In genomic region chr7:130935793-130936471, GRCm38 (mm10) we compare ENCODE assay signal across 7 mouse cellular contexts. TPM values are rescaled to one million over a fixed set of nuclear protein-coding genes. Genes with fewer than 3 reads are reported as not detected.
A peak's percentile ranks its signal among the peaks of the same experiment; 100 is the strongest.
DNase-seq lines count a peak whose midpoint lies in the region; ATAC-seq and TF ChIP-seq lines count a peak whose summit lies in the region.

TSS of gene Htra1 (plus strand) at chr7:130936111.

- TF ChIP-seq EP300 in heart, adult 2 months (IDR thresholded peaks at IDR 0.05; ENCODE audit: insufficient read depth, low read depth, low read length), result no peak

- no peak for TF ChIP-seq CTCF in heart, adult 2 months (IDR thresholded peaks at IDR 0.05)
- no peak for TF ChIP-seq CTCF in kidney, adult 2 months (conservative IDR thresholded peaks at IDR 0.05; ENCODE audit: insufficient read depth, insufficient read length, low read depth, low read length)
- TF ChIP-seq CTCF in small intestine, adult 2 months (IDR thresholded peaks at IDR 0.05; ENCODE audit: extremely low read depth, insufficient read length, insufficient replicate concordance, low read depth, low read length), result no peak

- H3K4me1 ChIP-seq in embryonic facial prominence, embryonic 12.5 days, result peaks cover 10% of the 10 kb centered on the region
- H3K4me1 ChIP-seq in heart, adult 2 months (ENCODE audit: control insufficient read depth, insufficient read depth, low read length), result peaks cover 3% of the 10 kb centered on the region
- H3K4me1 ChIP-seq in kidney, adult 2 months (ENCODE audit: control insufficient read depth, insufficient read depth, low read length), result peaks cover 13% of the 10 kb centered on the region; the same call in 1 of the 2 replicates
- H3K4me1 ChIP-seq in limb, embryonic 11.5 days (ENCODE audit: control insufficient read depth, insufficient read depth, low read length), result peaks cover 6% of the 10 kb centered on the region; the same call in 1 of the 2 replicates
- peaks cover 7% of the 10 kb centered on the region; the same call in 1 of the 2 replicates for H3K4me1 ChIP-seq in midbrain, embryonic 11.5 days (ENCODE audit: control insufficient read depth, insufficient read depth, low read length)
- no peaks in the 10 kb centered on the region for H3K4me1 ChIP-seq in small intestine, adult 2 months (ENCODE audit: control insufficient read depth, insufficient read depth, insufficient read length, low read length)

- peaks cover 72% of the 10 kb centered on the region for H3K27me3 ChIP-seq in embryonic facial prominence, embryonic 12.5 days
- no peaks in the 10 kb centered on the region for H3K27me3 ChIP-seq in heart, adult 2 months (ENCODE audit: control insufficient read depth, insufficient read depth, low read length)
- H3K27me3 ChIP-seq in kidney, adult 2 months (replicated peaks; ENCODE audit: control insufficient read depth, insufficient read depth, low read length), result no peaks in the 10 kb centered on the region
- peaks cover 50% of the 10 kb centered on the region for H3K27me3 ChIP-seq in limb, embryonic 11.5 days (ENCODE audit: control insufficient read depth, insufficient read depth, low read length)
- peaks cover 50% of the 10 kb centered on the region for H3K27me3 ChIP-seq in midbrain, embryonic 11.5 days (ENCODE audit: control insufficient read depth, insufficient read depth, low read length)
- H3K27me3 ChIP-seq in small intestine, adult 2 months (ENCODE audit: control insufficient read depth, insufficient read depth, low read length), result peaks cover 28% of the 10 kb centered on the region

- WGBS in embryonic facial prominence, embryonic 12.5 days, result under 1% methylated on average over 68 of the region's 70 CpGs
- WGBS in heart, adult 2 months, result under 1% methylated on average over 70 of the region's 70 CpGs
- WGBS in kidney, adult 2 months, result under 1% methylated on average over 70 of the region's 70 CpGs
- under 1% methylated on average over 68 of the region's 70 CpGs for whole genome bisulfite sequencing in limb, embryonic 11.5 days
- under 1% methylated on average over 70 of the region's 70 CpGs for WGBS in midbrain, embryonic 11.5 days
- WGBS in small intestine, adult 2 months, result under 1% methylated on average over 70 of the region's 70 CpGs

- no peaks in the 10 kb centered on the region for H3K9me3 ChIP-seq in embryonic facial prominence, embryonic 12.5 days
- no peaks in the 10 kb centered on the region; the same call in 1 of the 2 replicates for H3K9me3 ChIP-seq in limb, embryonic 11.5 days (ENCODE audit: control insufficient read depth, low read length)
- H3K9me3 ChIP-seq in midbrain, embryonic 11.5 days (ENCODE audit: control insufficient read depth, low read length), result no peaks in the 10 kb centered on the region

- peak; percentile 76 for ATAC-seq in embryonic facial prominence, embryonic 12.5 days (ENCODE audit: insufficient number of reproducible peaks, insufficient read depth, low FRiP score, low TSS enrichment)
- ATAC-seq in limb, embryonic 11.5 days (ENCODE audit: insufficient number of reproducible peaks, low FRiP score, low TSS enrichment, low read depth), result peak; percentile 67
- peak; percentile 88 for ATAC-seq in midbrain, embryonic 11.5 days (ENCODE audit: low FRiP score)

- no peaks in the 10 kb centered on the region for H3K79me2 ChIP-seq in heart, adult 2 months (replicated peaks; ENCODE audit: control insufficient read depth, insufficient read depth, low read length)

- H3K4me3 ChIP-seq in embryonic facial prominence, embryonic 12.5 days, result peak within 1 kb of the TSS; percentile 54
- H3K4me3 ChIP-seq in heart, adult 2 months, result peak within 1 kb of the TSS; percentile 64
- H3K4me3 ChIP-seq in kidney, adult 2 months (ENCODE audit: insufficient read depth, low read depth, low read length), result peak within 1 kb of the TSS; percentile 78
- H3K4me3 ChIP-seq in limb, embryonic 11.5 days (ENCODE audit: low read depth, low read length), result peak within 1 kb of the TSS; percentile 47
- H3K4me3 ChIP-seq in midbrain, embryonic 11.5 days (ENCODE audit: low read depth, low read length), result peak within 1 kb of the TSS; percentile 45
- H3K4me3 ChIP-seq in small intestine, adult 2 months (ENCODE audit: low read depth, low read length), result peak within 1 kb of the TSS; percentile 54

- peak within 1 kb of the TSS; percentile 79 for H3K4me2 ChIP-seq in embryonic facial prominence, embryonic 12.5 days (replicated peaks)
- peak within 1 kb of the TSS; percentile 70 for H3K4me2 ChIP-seq in limb, embryonic 11.5 days (ENCODE audit: low read depth, severe bottlenecking)
- H3K4me2 ChIP-seq in midbrain, embryonic 11.5 days, result peak within 1 kb of the TSS; percentile 54

- H3K27ac ChIP-seq in embryonic facial prominence, embryonic 12.5 days, result no peak within 1 kb of the TSS
- H3K27ac ChIP-seq in heart, adult 2 months, result peak within 1 kb of the TSS; percentile 85
- H3K27ac ChIP-seq in kidney, adult 2 months (ENCODE audit: insufficient read depth, low read depth, low read length), result peak within 1 kb of the TSS; percentile 58
- no peak within 1 kb of the TSS for H3K27ac ChIP-seq in limb, embryonic 11.5 days (replicated peaks; ENCODE audit: low read depth, low read length)
- no peak within 1 kb of the TSS for H3K27ac ChIP-seq in midbrain, embryonic 11.5 days (ENCODE audit: low read depth, low read length)
- no peak within 1 kb of the TSS for H3K27ac ChIP-seq in small intestine, adult 2 months (ENCODE audit: insufficient read depth, low read depth, low read length)

- DNase-seq in adrenal gland, postnatal 25 days, result peak; percentile 89
- peak; percentile 89 to 90 for DNase-seq in heart, adult 2 months
- DNase-seq in kidney, adult 2 months, result peak; percentile 88
- peak; percentile 70 for DNase-seq in limb, embryonic 11.5 days (ENCODE audit: low spot score)
- DNase-seq in midbrain, embryonic 11.5 days (ENCODE audit: low spot score, missing footprints), result peak; percentile 94

- H3K9ac ChIP-seq in embryonic facial prominence, embryonic 12.5 days, result peak within 1 kb of the TSS; percentile 50; the same call in 1 of the 2 replicates
- H3K9ac ChIP-seq in heart, adult 2 months (ENCODE audit: low read depth, low read length), result peak within 1 kb of the TSS; percentile 93
- H3K9ac ChIP-seq in limb, embryonic 11.5 days (ENCODE audit: low read length), result peak within 1 kb of the TSS; percentile 45
- H3K9ac ChIP-seq in midbrain, embryonic 11.5 days (ENCODE audit: low read length), result no peak within 1 kb of the TSS

- TF ChIP-seq POLR2A in heart, adult 2 months (IDR thresholded peaks at IDR 0.05; ENCODE audit: insufficient read depth, low read depth, low read length), result peak; percentile 77; the same call in 1 of the 2 replicates
- TF ChIP-seq POLR2A in kidney, adult 2 months (IDR thresholded peaks at IDR 0.05; ENCODE audit: low read depth, low read length), result peak; percentile 46
- no peak for TF ChIP-seq POLR2A in small intestine, adult 2 months (IDR thresholded peaks at IDR 0.05; ENCODE audit: low read depth, low read length)

- H3K36me3 ChIP-seq in embryonic facial prominence, embryonic 12.5 days, result no peaks in the 10 kb centered on the region
- H3K36me3 ChIP-seq in heart, adult 2 months (ENCODE audit: control insufficient read depth, insufficient read depth, low read length), result no peaks in the 10 kb centered on the region
- H3K36me3 ChIP-seq in kidney, adult 2 months (ENCODE audit: control insufficient read depth, insufficient read depth, low read length), result no peaks in the 10 kb centered on the region
- no peaks in the 10 kb centered on the region for H3K36me3 ChIP-seq in limb, embryonic 11.5 days (ENCODE audit: control insufficient read depth, insufficient read depth, low read length)
- H3K36me3 ChIP-seq in midbrain, embryonic 11.5 days (ENCODE audit: control insufficient read depth, insufficient read depth, low read length), result no peaks in the 10 kb centered on the region
- H3K36me3 ChIP-seq in small intestine, adult 2 months (ENCODE audit: control insufficient read depth, insufficient read depth, low read length), result no peaks in the 10 kb centered on the region

- intact Hi-C loops in heart, adult 2 months (cut with DNase I), result loop anchor here (2.0 kb wide), 1 partner anchor 33 kb away; no protein-coding TSS in a partner anchor

RNA-seq across cellular contexts. Expression of gene Htra1, which starts in this region (rescaled TPM):
- 38.3 and 45.7 TPM in 2 replicates for total RNA-seq in adrenal gland, postnatal 25 days (2021)
- polyA plus RNA-seq in embryonic facial prominence, embryonic 12.5 days (2016; fragmentation: Nextera tagmentation; extraction: Ambion mirVana), result 11.6 and 16.2 TPM in 2 replicates
- 100 to 1,000 TPM; 102 to 117 TPM for total RNA-seq in heart, adult 2 months (2021)
- polyA plus RNA-seq in heart, adult 2 months (2012; rRNA removed), result 85.7 and 91.1 TPM in 2 replicates
- polyA plus RNA-seq in kidney, adult 2 months (2012; rRNA removed), result 97.0 and 98.2 TPM in 2 replicates
- polyA plus RNA-seq in limb, embryonic 11.5 days (2014; fragmentation: Nextera tagmentation; extraction: Ambion mirVana), result 6.5 and 8.3 TPM in 2 replicates
- polyA plus RNA-seq in midbrain, embryonic 11.5 days (2014; fragmentation: Nextera tagmentation; extraction: Ambion mirVana), result 2.7 and 3.5 TPM in 2 replicates
- polyA plus RNA-seq in small intestine, adult 2 months (2012; rRNA removed), result 30.2 and 35.8 TPM in 2 replicates

Comparison
In these comparisons a context has a peak if more than half of its experiments do, and no peak if none do; other contexts are left out.
1. H3K27ac ChIP-seq: peak in heart, adult 2 months (single experiment) and kidney, adult 2 months (single experiment); none in embryonic facial prominence, embryonic 12.5 days (single experiment), limb, embryonic 11.5 days (single experiment), midbrain, embryonic 11.5 days (single experiment) and small intestine, adult 2 months (single experiment).
2. Peak in every context shown above with its lines, with median percentiles within 50 percentile points of each other: DNase-seq, ATAC-seq, H3K4me2 ChIP-seq and H3K4me3 ChIP-seq.